Mouse (Mus musculus) lung, postnatal 0 days (tissue): ENCODE results near the gene Nemp2.

Experiments
- CTCF ChIP-seq: IDR thresholded peaks from 2 replicates; pipeline ENCODE4 v1.5.1; 2016; ENCODE audit warnings: antibody characterized with exemption, mild to moderate bottlenecking
- EP300 ChIP-seq: IDR thresholded peaks from 2 replicates; pipeline ENCODE4 v1.6.1; 2016; ENCODE audit warnings: antibody characterized with exemption, mild to moderate bottlenecking, control low read depth

GRCm38 (mm10) chr1:52581744-52582143, 48.8 kb upstream of the Nemp2 start:
- peak; percentile 22; the same call in 1 of the 2 replicates for TF ChIP-seq CTCF
- no peak for TF ChIP-seq EP300
